Mouse (Mus musculus): ENCODE data around the gene BC024978.

- TF ChIP-seq TCF12 (IDR thresholded peaks at IDR 0.05; ENCODE audit: low read depth, low read length): no peak
- no peak for TF ChIP-seq MXI1 (IDR thresholded peaks at IDR 0.05; ENCODE audit: low read depth, low read length)
- no peak for TF ChIP-seq SMC3 (IDR thresholded peaks at IDR 0.05; ENCODE audit: low read depth, low read length)
Observed at GRCm38 (mm10) chr7:27233300-27233699, 37.7 kb downstream of the BC024978 start.

Measured in CH12.LX (cell line).